Mouse (Mus musculus): ENCODE measurements around the gene Mars. TPM values are rescaled to one million over a fixed set of nuclear protein-coding genes. Genes with fewer than 3 reads are reported as not detected.
A peak's percentile ranks its signal among the peaks of the same experiment; 100 is the strongest.
"Not testable (repeated sequence)": the region's sequence is repeated elsewhere in the genome, so short reads cannot be mapped to it uniquely, and the experiment has no call there.

Mars gene
- polyA plus RNA-seq, 1 experiment from 2014 or later = 191 TPM

DNA sequence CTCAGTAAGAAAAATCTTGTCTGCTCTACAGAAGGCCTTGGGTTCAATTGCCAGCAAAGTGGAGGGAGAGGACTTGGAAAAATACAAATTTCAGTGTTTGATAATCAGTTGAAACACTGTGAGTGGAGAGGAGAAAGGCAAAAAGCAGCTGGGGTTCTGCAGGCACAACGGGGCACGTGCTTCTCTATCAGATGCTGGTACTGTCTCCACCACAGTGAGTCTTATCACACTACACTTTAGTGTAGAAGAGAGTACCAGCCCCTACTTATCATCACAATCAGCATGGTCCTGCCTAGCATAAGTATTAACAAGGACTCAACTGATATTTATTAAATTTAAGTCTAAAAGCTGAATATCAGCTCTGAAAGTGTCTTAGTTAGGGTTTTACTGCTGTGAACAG is 5.7 kb upstream of the Mars start:
- Histone ChIP-seq H3K27ac (no peak overlapping the region), H3K4me3 (no peak overlapping the region), H3K9me3 (no peaks in the 10 kb centered on the region), H3K4me1 (no peaks in the 10 kb centered on the region; the same call in 1 of the 2 replicates), H3K27me3 (ENCODE audit: poor library complexity, severe bottlenecking) (peaks cover 12% of the 10 kb centered on the region), H3K36me3 (replicated peaks) (no peaks in the 10 kb centered on the region)
- no peak for DNase-seq (ENCODE audit: extremely low spot score, low spot score)
- 84% methylated on average over 2 of the region's 2 CpGs for WGBS

DNA sequence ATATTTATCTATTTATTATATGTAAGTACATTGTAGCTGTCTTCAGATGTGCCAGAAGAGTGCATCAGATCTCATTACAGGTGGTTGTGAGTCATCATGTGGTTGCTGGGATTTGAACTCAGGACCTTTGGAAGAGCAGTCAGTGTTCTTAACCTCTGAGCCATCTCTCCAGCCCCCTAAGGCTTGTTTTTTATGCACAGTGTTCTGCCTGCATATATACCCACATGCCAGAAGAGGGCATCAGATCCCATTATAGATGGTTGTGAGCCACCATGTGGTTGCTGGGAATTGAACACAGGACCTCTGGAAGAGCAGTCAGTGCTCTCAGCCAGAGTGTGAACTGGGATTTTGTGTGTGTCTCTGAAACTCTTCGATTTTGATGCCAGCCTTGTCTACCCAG is 3.4 kb upstream of the Mars start:
- H3K36me3 ChIP-seq (replicated peaks); H3K27ac ChIP-seq; DNase-seq (ENCODE audit: extremely low spot score, low spot score); H3K9me3 ChIP-seq; H3K4me3 ChIP-seq; H3K27me3 ChIP-seq (ENCODE audit: poor library complexity, severe bottlenecking): not testable (repeated sequence)
- WGBS = 87% methylated on average over 1 of the region's 1 CpGs
- peaks cover 12% of the 10 kb centered on the region for H3K4me1 ChIP-seq

DNA sequence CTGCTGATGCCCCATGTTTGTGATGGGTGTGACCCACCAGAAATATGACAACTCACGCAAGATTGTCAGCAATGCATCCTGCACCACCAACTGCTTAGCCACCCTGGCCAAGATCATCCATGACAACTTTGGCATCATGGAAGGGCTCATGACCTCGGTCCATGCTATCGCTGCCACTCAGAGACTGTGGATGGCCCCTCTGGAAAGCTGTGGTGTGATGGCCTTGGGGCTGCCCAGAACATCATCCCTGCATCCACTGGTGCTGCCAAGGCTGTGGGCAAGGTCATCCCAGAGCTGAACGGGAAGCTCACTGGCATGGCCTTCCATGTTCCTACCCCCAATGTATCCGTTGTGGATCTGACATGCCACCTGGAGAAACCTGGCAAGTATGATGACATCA is 1.9 kb upstream of the Mars start:
- H3K27ac ChIP-seq; H3K4me3 ChIP-seq; DNase-seq (ENCODE audit: extremely low spot score, low spot score); H3K27me3 ChIP-seq (ENCODE audit: poor library complexity, severe bottlenecking); H3K9me3 ChIP-seq: not testable (repeated sequence)
- WGBS = 87% methylated on average over 5 of the region's 5 CpGs
- peaks cover 13% of the 10 kb centered on the region for H3K4me1 ChIP-seq
- peaks cover 18% of the 10 kb centered on the region for H3K36me3 ChIP-seq (replicated peaks)

DNA sequence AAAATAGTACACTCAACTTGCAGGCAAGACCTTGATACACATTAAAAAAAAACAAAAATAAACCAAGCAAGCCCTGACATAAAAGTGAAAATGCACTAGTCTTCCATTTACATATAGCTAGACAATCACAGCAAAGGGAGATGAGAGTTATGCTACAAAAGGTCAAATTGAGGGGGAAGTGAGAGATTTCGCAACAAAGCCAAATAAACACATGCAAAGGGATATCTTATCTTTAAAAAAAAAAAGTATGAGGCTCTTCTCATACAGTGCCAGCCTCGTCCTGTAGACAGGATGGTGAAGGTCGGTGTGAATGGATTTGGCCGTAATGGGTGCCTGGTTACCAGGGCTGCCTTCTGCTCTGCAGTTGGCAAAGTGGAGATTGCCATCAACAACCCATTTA is 1.3 kb upstream of the Mars start:
- Histone ChIP-seq H3K27me3 (ENCODE audit: poor library complexity, severe bottlenecking) (no peaks in the 10 kb centered on the region), H3K4me1 (peaks cover 13% of the 10 kb centered on the region), H3K36me3 (replicated peaks) (peaks cover 25% of the 10 kb centered on the region), H3K4me3 (no peak overlapping the region), H3K9me3 (no peaks in the 10 kb centered on the region), H3K27ac (no peak overlapping the region)
- DNase-seq (ENCODE audit: extremely low spot score, low spot score) = no peak
- WGBS = 81% methylated on average over 4 of the region's 4 CpGs

DNA sequence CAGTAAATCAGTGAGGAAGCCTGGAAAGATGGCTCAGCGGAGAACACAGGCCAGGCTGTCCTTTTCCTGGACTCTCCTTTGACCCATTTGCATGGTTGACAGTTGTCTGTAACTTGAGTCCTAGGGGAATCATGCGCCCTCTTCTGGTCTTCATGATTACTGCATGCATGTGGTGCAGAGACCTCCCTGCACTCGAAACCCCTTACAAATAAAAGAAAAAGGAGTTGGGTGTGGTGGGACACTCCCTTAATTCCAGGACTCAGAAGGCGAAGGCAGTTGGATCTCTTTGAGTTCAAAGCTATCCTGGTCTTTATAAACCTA is 730 bp upstream of the Mars start:
- Histone ChIP-seq H3K27ac (peak overlapping the region; percentile 94), H3K4me3 (peak overlapping the region; percentile 84), H3K27me3 (ENCODE audit: poor library complexity, severe bottlenecking) (no peaks in the 10 kb centered on the region), H3K36me3 (replicated peaks) (peaks cover 30% of the 10 kb centered on the region), H3K4me1 (peaks cover 13% of the 10 kb centered on the region), H3K9me3 (no peaks in the 10 kb centered on the region)
- 1% methylated on average over 4 of the region's 4 CpGs for WGBS
- peak; percentile 85 for DNase-seq (ENCODE audit: extremely low spot score, low spot score)

DNA sequence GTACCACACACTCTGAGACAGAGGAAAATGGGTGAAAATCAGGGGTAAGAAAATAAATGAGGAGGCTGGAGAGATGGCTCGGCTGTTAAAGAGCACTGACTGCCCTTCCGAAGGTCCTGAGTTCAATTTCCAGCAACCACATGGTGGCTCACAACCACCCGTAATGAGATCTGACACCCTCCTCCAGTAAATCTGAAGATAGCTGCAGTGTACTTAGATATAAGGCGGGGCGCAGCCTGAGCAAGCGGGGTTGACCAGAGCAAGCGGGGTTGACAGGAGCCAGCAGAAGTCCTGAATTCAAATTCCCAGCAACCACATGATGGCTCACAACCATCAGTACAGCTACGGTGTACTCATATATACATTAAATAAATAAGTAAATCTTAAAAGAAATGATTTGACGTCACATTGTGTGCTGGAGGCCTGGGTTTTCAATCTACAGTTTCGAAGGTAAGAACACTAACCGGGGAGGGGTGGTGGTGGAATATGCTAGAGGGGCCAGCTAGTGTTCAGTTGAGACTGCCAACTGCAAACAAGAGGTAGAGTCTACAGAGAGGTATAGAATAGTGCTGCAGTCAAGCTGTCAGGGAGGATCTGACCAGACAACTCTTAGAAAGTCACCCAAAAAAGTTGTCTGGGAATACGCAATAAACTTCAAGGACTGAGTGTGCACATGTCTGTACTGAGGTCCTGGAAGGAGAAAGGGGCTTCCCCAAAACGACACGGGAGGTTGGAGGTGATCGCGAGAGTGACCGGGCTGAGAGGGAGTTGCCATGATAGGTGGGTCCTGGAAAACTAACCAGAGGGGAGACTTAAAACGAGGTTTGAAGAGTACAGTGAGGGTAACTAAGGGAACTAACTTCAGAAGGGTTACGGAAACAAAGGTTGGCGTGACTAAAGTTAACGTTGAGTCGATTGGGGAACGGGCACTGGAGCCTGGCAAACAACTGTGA is 787 bp downstream of the Mars start:
- Histone ChIP-seq H3K4me1 (peaks cover 13% of the 10 kb centered on the region), H3K9me3 (no peaks in the 10 kb centered on the region), H3K27ac (peak overlapping the region; percentile 94), H3K27me3 (ENCODE audit: poor library complexity, severe bottlenecking) (no peaks in the 10 kb centered on the region), H3K36me3 (replicated peaks) (peaks cover 45% of the 10 kb centered on the region), H3K4me3 (peak overlapping the region; percentile 84)
- 40% methylated on average over 23 of the region's 23 CpGs for WGBS
- DNase-seq (ENCODE audit: extremely low spot score, low spot score) = no peak

DNA sequence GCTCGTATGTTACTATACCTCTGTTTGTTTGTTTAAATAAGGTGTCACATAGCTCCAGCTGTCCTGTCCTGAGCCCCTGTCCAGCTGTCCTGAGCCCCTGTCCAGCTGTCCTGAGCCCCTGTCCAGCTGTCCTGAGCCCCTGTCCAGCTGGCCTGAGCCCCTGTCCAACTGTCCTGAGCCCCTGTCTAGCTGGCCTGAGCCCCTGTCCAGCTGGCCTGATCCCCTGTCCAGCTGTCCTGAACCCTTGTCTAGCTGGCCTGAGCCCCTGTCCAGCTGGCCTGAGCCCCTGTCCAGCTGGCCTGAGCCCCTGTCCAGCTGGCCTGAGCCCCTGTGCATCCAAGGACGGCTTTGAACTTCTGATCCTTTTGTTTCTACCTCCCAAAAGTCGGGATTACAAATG is 2.4 kb downstream of the Mars start:
- 90% methylated on average over 3 of the region's 3 CpGs for WGBS
- not testable (repeated sequence) for H3K4me3 ChIP-seq; H3K27ac ChIP-seq; H3K9me3 ChIP-seq; H3K27me3 ChIP-seq (ENCODE audit: poor library complexity, severe bottlenecking); DNase-seq (ENCODE audit: extremely low spot score, low spot score)
- Histone ChIP-seq H3K36me3 (replicated peaks) (peaks cover 62% of the 10 kb centered on the region), H3K4me1 (peaks cover 13% of the 10 kb centered on the region)

DNA sequence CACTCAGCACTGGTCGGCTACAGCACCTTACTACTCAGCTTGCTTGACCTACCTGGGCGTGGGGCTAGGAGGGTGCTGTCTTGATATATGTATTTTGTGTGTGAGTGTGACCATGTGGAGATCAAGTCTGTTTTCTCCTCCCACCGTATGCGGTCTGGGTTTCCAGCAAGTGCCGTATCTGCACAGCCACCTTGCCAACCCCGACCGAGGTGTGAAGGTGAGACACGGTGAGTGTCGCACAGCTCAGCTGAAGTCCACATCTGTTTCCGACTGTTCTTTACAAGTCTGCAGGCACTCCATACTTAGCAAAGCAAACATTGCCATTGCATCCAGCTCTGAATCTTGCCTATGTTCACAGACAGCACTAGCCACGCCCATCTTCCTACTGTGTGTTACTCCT is 8.4 kb downstream of the Mars start:
- 92% methylated on average over 11 of the region's 11 CpGs for WGBS
- H3K27me3 ChIP-seq (ENCODE audit: poor library complexity, severe bottlenecking) = no peaks in the 10 kb centered on the region
- peaks cover 100% of the 10 kb centered on the region for H3K36me3 ChIP-seq (replicated peaks)

DNA sequence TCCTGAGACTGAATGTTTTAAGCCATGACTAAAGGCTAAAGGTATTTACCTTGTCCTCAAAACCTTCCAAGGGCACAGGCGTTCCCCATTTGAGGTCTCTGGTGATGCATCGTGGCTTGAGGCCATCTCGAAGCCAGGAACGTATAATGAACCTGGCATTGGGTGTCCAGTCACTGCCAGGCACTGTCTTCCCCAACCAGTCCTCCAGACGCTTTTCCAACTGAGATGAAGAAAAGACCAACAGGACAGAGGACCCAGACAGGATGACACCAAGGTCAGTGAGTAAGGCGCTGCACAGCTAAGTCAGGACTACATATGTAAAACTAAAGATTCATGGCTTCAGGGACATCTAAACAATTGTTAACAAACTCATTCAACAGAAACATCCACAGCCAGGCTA is 11.2 kb downstream of the Mars start:
- Histone ChIP-seq H3K4me3 (no peak overlapping the region), H3K9me3 (no peaks in the 10 kb centered on the region), H3K4me1 (no peaks in the 10 kb centered on the region), H3K27me3 (ENCODE audit: poor library complexity, severe bottlenecking) (no peaks in the 10 kb centered on the region), H3K27ac (no peak overlapping the region), H3K36me3 (replicated peaks) (peaks cover 100% of the 10 kb centered on the region)
- DNase-seq (ENCODE audit: extremely low spot score, low spot score) = no peak
- 92% methylated on average over 6 of the region's 6 CpGs for WGBS

More for the DNA sequence above, 8.4 kb downstream of the Mars start:
- H3K27ac ChIP-seq = no peak overlapping the region
- no peaks in the 10 kb centered on the region for H3K4me1 ChIP-seq
- no peak overlapping the region for H3K4me3 ChIP-seq
- H3K9me3 ChIP-seq = no peaks in the 10 kb centered on the region
- no peak for DNase-seq (ENCODE audit: extremely low spot score, low spot score)

DNA sequence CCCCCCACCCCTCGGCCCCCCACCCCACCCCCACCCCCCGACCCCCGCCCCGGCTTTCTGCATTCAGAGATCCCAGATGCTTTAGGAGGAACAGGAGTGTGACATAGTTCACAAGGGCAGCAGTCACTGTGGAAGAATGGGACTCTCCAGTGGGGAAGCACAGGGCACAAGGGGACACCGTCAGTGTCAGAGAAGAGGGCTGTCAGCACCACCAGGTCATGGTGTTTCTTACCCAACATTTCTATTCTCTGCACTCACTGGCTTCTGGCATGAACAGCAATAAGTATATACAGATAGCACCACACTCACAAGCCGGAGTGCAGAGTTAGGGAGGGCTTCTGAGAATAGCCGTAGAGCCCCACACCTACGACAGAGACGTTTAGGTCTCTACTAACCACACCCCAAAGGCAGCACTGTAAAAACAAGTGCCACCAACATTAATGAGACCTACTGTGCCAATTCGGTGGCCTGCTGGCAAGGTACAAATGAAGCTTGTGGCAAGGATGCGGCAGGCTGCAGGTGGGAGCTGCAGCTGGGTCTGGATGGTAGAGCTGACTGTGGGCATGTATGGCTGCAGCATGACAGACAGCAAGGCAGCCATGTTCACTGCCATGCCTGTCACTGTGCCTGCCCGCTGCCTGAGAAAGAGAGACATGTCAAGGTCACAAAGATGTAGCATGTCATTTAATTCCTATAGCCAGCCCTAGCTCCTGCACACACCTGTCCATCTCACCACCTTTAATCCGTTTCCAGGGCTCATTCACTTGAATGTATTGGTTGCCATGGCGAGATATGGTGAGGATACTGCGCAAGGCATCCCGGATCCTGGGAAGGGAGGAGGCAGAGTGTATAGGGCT is 14.3 kb downstream of the Mars start:
- WGBS = 92% methylated on average over 16 of the region's 16 CpGs
- Histone ChIP-seq H3K27me3 (ENCODE audit: poor library complexity, severe bottlenecking) (no peaks in the 10 kb centered on the region), H3K4me3 (no peak overlapping the region), H3K4me1 (peaks cover 4% of the 10 kb centered on the region), H3K36me3 (replicated peaks) (peaks cover 99% of the 10 kb centered on the region), H3K9me3 (no peaks in the 10 kb centered on the region), H3K27ac (no peak overlapping the region)
- no peak for DNase-seq (ENCODE audit: extremely low spot score, low spot score)

DNA sequence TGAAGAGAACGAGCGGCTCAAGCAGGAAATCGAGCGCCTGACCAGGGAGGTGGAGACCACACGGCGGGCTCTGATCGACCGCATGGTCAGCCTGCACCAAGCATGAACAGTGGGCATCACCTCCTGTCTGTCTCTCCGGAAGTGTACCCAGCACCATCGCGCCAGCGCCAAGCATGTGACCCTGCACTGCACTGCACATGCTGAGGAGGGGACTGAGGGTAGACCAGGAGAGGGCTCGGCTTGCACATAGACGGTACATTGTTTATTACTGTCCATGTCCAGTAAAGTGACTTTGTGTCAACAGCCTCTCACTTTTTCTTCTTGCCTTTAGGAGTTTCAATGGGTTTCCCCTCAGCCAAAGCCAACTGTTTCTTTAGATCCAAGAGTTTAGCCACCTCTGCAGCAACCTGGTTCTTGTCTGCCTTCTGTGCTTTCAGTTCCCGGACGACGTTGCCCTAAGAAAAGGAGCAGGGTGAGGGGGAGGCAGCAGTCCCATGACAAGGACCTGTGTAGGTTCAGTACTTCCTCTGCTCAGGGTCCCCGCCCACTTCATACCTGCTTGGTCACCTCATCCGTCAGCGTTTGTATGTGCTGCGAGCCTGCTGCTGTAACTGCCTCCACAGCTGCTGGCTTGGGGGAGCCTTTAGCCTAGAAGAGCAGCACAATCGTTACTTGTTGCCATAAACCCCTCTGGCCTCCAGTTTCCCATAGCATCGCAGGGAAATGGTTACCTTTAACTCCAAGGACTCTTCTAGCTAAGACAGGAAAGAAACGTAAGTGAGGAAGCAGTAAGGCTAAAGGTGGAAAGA is 15.4 kb downstream of the Mars start:
- Histone ChIP-seq H3K4me3 (no peak overlapping the region), H3K27me3 (ENCODE audit: poor library complexity, severe bottlenecking) (no peaks in the 10 kb centered on the region), H3K27ac (no peak overlapping the region), H3K9me3 (no peaks in the 10 kb centered on the region), H3K4me1 (peaks cover 15% of the 10 kb centered on the region), H3K36me3 (replicated peaks) (peaks cover 92% of the 10 kb centered on the region)
- 95% methylated on average over 24 of the region's 24 CpGs for WGBS
- DNase-seq (ENCODE audit: extremely low spot score, low spot score) = no peak

DNA sequence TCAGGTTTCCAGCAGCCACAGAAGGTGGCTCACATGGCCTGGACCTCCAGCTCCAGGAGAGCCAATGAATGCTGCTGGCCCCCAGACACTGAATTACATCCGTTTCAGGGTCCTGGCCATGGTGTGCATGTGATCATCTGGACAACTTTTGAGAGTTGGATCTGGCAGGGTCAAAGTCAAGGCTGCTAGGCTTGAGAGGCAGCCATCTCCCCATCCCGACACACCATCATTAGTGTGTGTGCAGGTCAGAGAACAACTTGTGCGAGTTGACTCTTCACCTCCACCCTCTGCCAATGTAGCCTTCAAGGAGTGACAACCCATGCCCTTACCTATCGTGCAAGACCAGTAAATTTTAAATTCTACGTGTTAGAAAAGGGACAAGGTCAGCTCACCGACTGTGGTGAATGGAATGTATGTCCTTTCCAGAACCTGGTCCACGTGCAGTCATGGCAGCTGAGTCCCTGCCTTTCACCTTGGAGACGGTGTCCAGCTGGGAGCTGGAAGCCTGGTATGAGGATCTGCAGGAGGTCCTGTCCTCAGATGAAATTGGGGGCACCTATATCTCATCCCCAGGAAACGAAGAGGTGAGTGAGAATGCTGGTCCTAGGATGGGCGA is 16.6 kb downstream of the Mars start:
- peaks cover 23% of the 10 kb centered on the region for H3K4me1 ChIP-seq
- no peak overlapping the region for H3K27ac ChIP-seq
- no peaks in the 10 kb centered on the region for H3K27me3 ChIP-seq (ENCODE audit: poor library complexity, severe bottlenecking)
- DNase-seq (ENCODE audit: extremely low spot score, low spot score) = no peak
- H3K4me3 ChIP-seq = no peak overlapping the region
- WGBS = 94% methylated on average over 10 of the region's 10 CpGs
- H3K9me3 ChIP-seq = no peaks in the 10 kb centered on the region
- H3K36me3 ChIP-seq (replicated peaks) = peaks cover 80% of the 10 kb centered on the region
